Mouse (Mus musculus): ENCODE data around the gene Speer4c. TPM values are rescaled to one million over a fixed set of nuclear protein-coding genes. Genes with fewer than 3 reads are reported as not detected.
"Not testable (repeated sequence)": the region's sequence is repeated elsewhere in the genome, so short reads cannot be mapped to it uniquely, and the experiment has no call there.

The Speer4c gene
- polyA plus RNA-seq, 1 experiment from 2014 or later: 0.42 TPM

DNA sequence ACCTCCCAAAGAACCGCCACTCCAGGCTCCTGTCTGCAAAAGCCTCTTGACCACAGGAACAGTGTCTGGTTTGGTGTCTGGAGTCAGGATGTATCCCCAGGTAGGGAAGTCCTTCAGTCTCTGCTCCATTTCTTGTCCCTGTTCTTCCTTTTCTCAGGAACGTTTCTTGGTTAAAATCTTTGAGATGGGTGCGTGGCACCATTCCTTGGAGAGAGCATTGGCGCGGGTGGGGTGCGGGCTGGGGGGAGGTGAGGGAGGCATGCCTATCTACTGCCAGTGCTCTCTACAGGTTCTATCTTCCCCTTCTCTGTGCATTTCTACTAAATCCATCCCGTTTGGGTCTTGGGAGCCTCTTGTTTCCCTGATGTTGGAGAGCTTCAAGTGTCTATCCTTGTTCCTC lies 50.2 kb downstream of the Speer4c start:
- H3K4me2 ChIP-seq (replicated peaks; ENCODE audit: low read depth, low read length); ATAC-seq; H3K9me3 ChIP-seq (ENCODE audit: low read length); H3K4me1 ChIP-seq (ENCODE audit: insufficient read depth, low read depth, low read length); H3K36me3 ChIP-seq (ENCODE audit: insufficient read depth, low read length); H3K4me3 ChIP-seq (ENCODE audit: low read depth, low read length); H3K27ac ChIP-seq (ENCODE audit: low read length); H3K27me3 ChIP-seq (replicated peaks; ENCODE audit: insufficient read depth, low read length); DNase-seq (ENCODE audit: low spot score); H3K9ac ChIP-seq (replicated peaks; ENCODE audit: low read depth): not testable (repeated sequence)
- 68% methylated on average over 7 of the region's 7 CpGs for whole genome bisulfite sequencing

Other genes starting within 250 kb of the Speer4c start
- gene Gm21149, start 237.7 kb downstream of the Speer4c start, polyA plus RNA-seq (2015; fragmentation: Nextera tagmentation; extraction: Ambion mirVana): 0.14 TPM in 1 of 2 replicates, not detected in the other
- gene Gm21190, start 185.0 kb downstream of the Speer4c start, polyA plus RNA-seq (2015; fragmentation: Nextera tagmentation; extraction: Ambion mirVana): not detected in 2 replicates
- gene Gm21083, start 136.9 kb downstream of the Speer4c start, polyA plus RNA-seq (2015; fragmentation: Nextera tagmentation; extraction: Ambion mirVana): not detected in 2 replicates
- gene Speer4d, start 95.2 kb downstream of the Speer4c start, polyA plus RNA-seq (2015; fragmentation: Nextera tagmentation; extraction: Ambion mirVana): not detected in 2 replicates
- not detected in 2 replicates for gene 4930572O03Rik, start 57.2 kb downstream of the Speer4c start, polyA plus RNA-seq (2015; fragmentation: Nextera tagmentation; extraction: Ambion mirVana)
- 8.4 and 9.6 TPM in 2 replicates for gene Cacna2d1, start 220.4 kb upstream of the Speer4c start, polyA plus RNA-seq (2015; fragmentation: Nextera tagmentation; extraction: Ambion mirVana)